Comparison of ENCODE assay signal across 7 mouse cellular contexts in the genomic region with DNA sequence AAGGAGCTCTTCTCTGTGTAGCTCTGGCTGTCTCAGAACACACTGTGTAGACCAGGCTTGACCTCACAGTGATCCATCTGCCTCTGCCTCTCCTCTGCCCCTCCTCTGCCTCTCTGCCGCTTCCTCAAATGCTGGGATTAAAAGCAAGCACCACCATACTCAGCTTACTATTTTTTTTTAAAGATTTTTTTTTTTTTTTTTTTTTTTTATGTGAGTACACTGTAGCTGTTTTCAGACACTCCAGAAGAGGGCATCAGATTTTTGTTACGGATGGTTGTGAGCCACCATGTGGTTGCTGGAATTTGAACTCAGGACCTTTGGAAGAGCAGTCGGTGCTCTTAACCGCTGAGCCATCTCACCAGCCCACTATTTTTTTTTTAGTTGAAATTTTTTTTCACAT. TPM values are rescaled to one million over a fixed set of nuclear protein-coding genes. Genes with fewer than 3 reads are reported as not detected.
"Had no signal": no experiment of that assay in that cellular context is flagged by ENCODE, and none has a peak within 500 bp of the region (broad histone marks: within the 10 kb centered on the region; RNA-seq: fewer than 3 reads in every experiment).

No protein-coding gene starts in this region.

RNA-seq across cellular contexts. Expression of gene Cabp7, which starts 36.4 kb away (rescaled TPM):
- total RNA-seq: heart, adult 18-20 months; heart, adult 8-10 months; heart, postnatal 10 days; heart, postnatal 25 days; heart, postnatal 4 days had no signal
- polyA plus RNA-seq: kidney, embryonic 14.5 days; liver, embryonic 13.5 days had no signal
